Mouse (Mus musculus) myocyte (in vitro differentiated cells): Measurements from ENCODE around the gene Slc35e1. TPM values are rescaled to one million over a fixed set of nuclear protein-coding genes. Genes with fewer than 3 reads are reported as not detected.

ENCODE experiments used
- H3K27me3 ChIP-seq: one replicate; pipeline ENCODE4 v1.6.1; 2011; ENCODE audit not compliant: control insufficient read depth, insufficient read depth, insufficient read length
- H3K36me3 ChIP-seq: one replicate; pipeline ENCODE4 v1.6.1; 2011; ENCODE audit not compliant: control insufficient read depth, insufficient read depth
- H3K4me2 ChIP-seq: one replicate; pipeline ENCODE4 v1.6.1; 2011; ENCODE audit warnings: low read depth, control low read depth
- H3K4me3 ChIP-seq: one replicate; pipeline ENCODE4 v1.5.1; 2011; ENCODE audit warnings: mild to moderate bottlenecking, control low read depth, moderate library complexity
- H3K79me2 ChIP-seq: one replicate; pipeline ENCODE4 v1.6.1; 2011; ENCODE audit not compliant: control insufficient read depth, insufficient read depth
- H3ac ChIP-seq: one replicate; pipeline ENCODE4 v1.6.1; 2011; ENCODE audit not compliant: control insufficient read depth, insufficient read length
- CEBPB ChIP-seq: IDR thresholded peaks from 2 replicates; pipeline ENCODE4 v1.6.1; 2011; ENCODE audit warnings: mild to moderate bottlenecking, moderate library complexity; ENCODE audit not compliant: poor library complexity, insufficient read depth, severe bottlenecking
- E2F4 ChIP-seq: IDR thresholded peaks from one replicate; pipeline ENCODE4 v1.6.1; 2011; ENCODE audit warnings: mild to moderate bottlenecking, control low read depth, moderate library complexity; ENCODE audit not compliant: insufficient read depth
- MAX ChIP-seq: IDR thresholded peaks from one replicate; pipeline ENCODE4 v1.6.1; 2011; ENCODE audit warnings: low read depth, mild to moderate bottlenecking, control low read depth
- MYOD1 ChIP-seq, 3 experiments: IDR thresholded peaks; one replicate each; pipeline ENCODE4 v1.6.1; 2011; ENCODE audit warnings: control low read depth in 2 of 3, low read depth in 2 of 3, mild to moderate bottlenecking in 2 of 3, moderate library complexity in 1 of 3; ENCODE audit not compliant: insufficient read length in 2 of 3, control insufficient read depth in 1 of 3
- MYOG ChIP-seq, 3 experiments: IDR thresholded peaks; one replicate each; pipeline ENCODE4 v1.6.1; 2011; ENCODE audit warnings: control low read depth in 2 of 3, low read depth in 2 of 3, mild to moderate bottlenecking in 2 of 3; ENCODE audit not compliant: insufficient read length in 2 of 3, control insufficient read depth in 1 of 3, insufficient read depth in 1 of 3
- POLR2A ChIP-seq: IDR thresholded peaks from one replicate; pipeline ENCODE4 v1.6.1; 2011; ENCODE audit warnings: low read depth, mild to moderate bottlenecking, control low read depth, moderate library complexity; ENCODE audit not compliant: insufficient read length
- POLR2AphosphoS2 ChIP-seq: IDR thresholded peaks from one replicate; pipeline ENCODE4 v1.6.1; 2011; ENCODE audit warnings: low read depth, control low read depth; ENCODE audit not compliant: insufficient read length
- REST ChIP-seq: IDR thresholded peaks from one replicate; pipeline ENCODE4 v1.6.1; 2011; ENCODE audit warnings: mild to moderate bottlenecking, control low read depth, moderate library complexity; ENCODE audit not compliant: insufficient read depth, insufficient read length
- SRF ChIP-seq: IDR thresholded peaks from one replicate; pipeline ENCODE4 v1.6.1; 2011; ENCODE audit warnings: low read depth; ENCODE audit not compliant: control insufficient read depth, insufficient read length
- TCF12 ChIP-seq: IDR thresholded peaks from one replicate; pipeline ENCODE4 v1.6.1; 2011; ENCODE audit warnings: mild to moderate bottlenecking, control low read depth; ENCODE audit not compliant: poor library complexity, insufficient read depth, severe bottlenecking
- TCF3 ChIP-seq: IDR thresholded peaks from one replicate; pipeline ENCODE4 v1.6.1; 2011; ENCODE audit warnings: low read depth, control low read depth; ENCODE audit not compliant: insufficient read length
- USF1 ChIP-seq: IDR thresholded peaks from one replicate; pipeline ENCODE4 v1.6.1; 2011; ENCODE audit warnings: low read depth, mild to moderate bottlenecking, control low read depth, moderate library complexity
- polyA plus RNA-seq: library from polyadenylated mRNA; unstranded; fragments of >200 nt; fragmentation: generic; extraction: Trizol; gene quantifications from one replicate; pipeline ENCODE4 v1.2.1, GENCODE M21; 2012; ENCODE audit warnings: missing spikeins

The Slc35e1 gene
- polyA plus RNA-seq, 1 experiment, result 25.9 TPM

GRCm38 (mm10) chr8:72497911-72498310, 5.5 kb upstream of the Slc35e1 start:
- Histone ChIP-seq H3K4me3 (no peak overlapping the region), H3K36me3 (peaks cover 6% of the 10 kb centered on the region), H3K4me2 (no peak overlapping the region), H3K27me3 (no peaks in the 10 kb centered on the region), H3ac (no peak overlapping the region), H3K79me2 (peaks cover 67% of the 10 kb centered on the region)
- TF ChIP-seq USF1 (no peak), TCF12 (no peak), REST (no peak), MYOG (IDR thresholded peaks at IDR 0.05; ENCODE audit: control insufficient read depth in 1 of 3, insufficient read depth in 1 of 3, insufficient read length in 2 of 3, low read depth in 2 of 3) (no peak), MAX (no peak), TCF3 (no peak)

- Histone ChIP-seq H3K4me2 (no peak overlapping the region), H3K79me2 (peaks cover 62% of the 10 kb centered on the region), H3K27me3 (no peaks in the 10 kb centered on the region), H3K4me3 (no peak overlapping the region), H3K36me3 (peaks cover 6% of the 10 kb centered on the region), H3ac (no peak overlapping the region)
- TF ChIP-seq CEBPB (no peak), E2F4 (no peak), TCF12 (no peak), REST (no peak), MAX (no peak), POLR2A (no peak), POLR2AphosphoS2 (no peak), MYOD1 (IDR thresholded peaks at IDR 0.05; ENCODE audit: control insufficient read depth in 1 of 3, insufficient read length in 2 of 3, low read depth in 2 of 3) (no peak), MYOG (IDR thresholded peaks at IDR 0.05; ENCODE audit: control insufficient read depth in 1 of 3, insufficient read depth in 1 of 3, insufficient read length in 2 of 3, low read depth in 2 of 3) (no peak), TCF3 (no peak), SRF (no peak), USF1 (no peak)
These were observed 3.8 kb upstream of the Slc35e1 start for GRCm38 (mm10) chr8:72496217-72496616.

- no peak for TF ChIP-seq SRF
- TF ChIP-seq POLR2A, result no peak
- TF ChIP-seq MYOG (IDR thresholded peaks at IDR 0.05; ENCODE audit: control insufficient read depth in 1 of 3, insufficient read depth in 1 of 3, insufficient read length in 2 of 3, low read depth in 2 of 3), result no peak
- TF ChIP-seq REST, result no peak
- no peak for TF ChIP-seq POLR2AphosphoS2
- TF ChIP-seq USF1, result no peak
- no peak for TF ChIP-seq E2F4
- no peak for TF ChIP-seq MYOD1 (IDR thresholded peaks at IDR 0.05; ENCODE audit: control insufficient read depth in 1 of 3, insufficient read length in 2 of 3, low read depth in 2 of 3)
- no peak for TF ChIP-seq TCF12
- no peak for TF ChIP-seq TCF3
- no peak for TF ChIP-seq CEBPB
- TF ChIP-seq MAX, result no peak
- Histone ChIP-seq H3K4me2 (no peak overlapping the region), H3K36me3 (peaks cover 6% of the 10 kb centered on the region), H3K79me2 (peaks cover 60% of the 10 kb centered on the region), H3ac (no peak overlapping the region), H3K4me3 (no peak overlapping the region), H3K27me3 (no peaks in the 10 kb centered on the region)
These were observed 3.1 kb upstream of the Slc35e1 start for GRCm38 (mm10) chr8:72495411-72496111.

GRCm38 (mm10) chr8:72493381-72493780, 967 bp upstream of the Slc35e1 start:
- Histone ChIP-seq H3K4me3 (peak overlapping the region; percentile 50), H3K79me2 (peaks cover 50% of the 10 kb centered on the region), H3K27me3 (no peaks in the 10 kb centered on the region), H3ac (peak overlapping the region; percentile 71), H3K4me2 (peak overlapping the region; percentile 74), H3K36me3 (peaks cover 6% of the 10 kb centered on the region)
- TF ChIP-seq POLR2AphosphoS2 (no peak), MYOG (IDR thresholded peaks at IDR 0.05; ENCODE audit: control insufficient read depth in 1 of 3, insufficient read depth in 1 of 3, insufficient read length in 2 of 3, low read depth in 2 of 3) (no peak), USF1 (no peak), CEBPB (no peak), TCF3 (no peak), TCF12 (no peak), SRF (no peak), REST (no peak), E2F4 (no peak), MYOD1 (IDR thresholded peaks at IDR 0.05; ENCODE audit: control insufficient read depth in 1 of 3, insufficient read length in 2 of 3, low read depth in 2 of 3) (no peak), POLR2A (no peak), MAX (no peak)
